Mouse (Mus musculus) intestine, postnatal 0 days (tissue): Measurements from ENCODE around the gene Aldh2. TPM values are rescaled to one million over a fixed set of nuclear protein-coding genes. Genes with fewer than 3 reads are reported as not detected.

ENCODE experiments used
- ATAC-seq: fragments of 200-750 bp; cut with Nextera tagmentation; 2 replicates; pipeline ENCODE4 v1.8.0; 2017; ENCODE audit warnings: mild to moderate bottlenecking, moderate TSS enrichment, moderate library complexity
- H3K27ac ChIP-seq: fragments of 300-500 bp; sonication (generic); 2 replicates; pipeline ENCODE4 v1.5.1; 2014; ENCODE audit warnings: mild to moderate bottlenecking, low read depth, low read length, moderate library complexity
- H3K27me3 ChIP-seq: fragments of 300-500 bp; sonication (generic); replicated peaks from 2 replicates; pipeline ENCODE4 v1.6.1; 2014; ENCODE audit warnings: low read length, mixed read lengths; ENCODE audit not compliant: control insufficient read depth, insufficient read depth
- H3K36me3 ChIP-seq: fragments of 300-500 bp; sonication (generic); 2 replicates; pipeline ENCODE4 v1.6.1; 2014; ENCODE audit warnings: mild to moderate bottlenecking, moderate library complexity; ENCODE audit not compliant: control insufficient read depth, insufficient read depth
- H3K4me1 ChIP-seq: fragments of 300-500 bp; sonication (generic); replicated peaks from 2 replicates; pipeline ENCODE4 v1.6.1; 2014; ENCODE audit warnings: antibody characterized with exemption, low read length, mixed read lengths; ENCODE audit not compliant: control insufficient read depth, insufficient read depth
- H3K4me2 ChIP-seq: fragments of 300-500 bp; sonication (generic); replicated peaks from 2 replicates; pipeline ENCODE4 v1.6.1; 2014; ENCODE audit warnings: low read depth, mild to moderate bottlenecking, moderate library complexity
- H3K4me3 ChIP-seq: fragments of 300-500 bp; sonication (generic); 2 replicates; pipeline ENCODE4 v1.5.1; 2014; ENCODE audit warnings: low read depth, low read length
- H3K9ac ChIP-seq: fragments of 300-500 bp; sonication (generic); 2 replicates; pipeline ENCODE4 v1.6.1; 2014; ENCODE audit warnings: mild to moderate bottlenecking, low read depth, low read length
- H3K9me3 ChIP-seq: fragments of 300-500 bp; sonication (generic); 2 replicates; pipeline ENCODE4 v1.6.1; 2016; ENCODE audit warnings: mixed run types; ENCODE audit not compliant: control insufficient read depth
- CTCF ChIP-seq: sonication (generic); IDR thresholded peaks from 2 replicates; pipeline ENCODE4 v1.5.1; 2016; ENCODE audit warnings: low read depth, mild to moderate bottlenecking, control low read depth, antibody characterized with exemption, moderate library complexity
- WGBS: fragments of 180-500 bp; shearing (Covaris S2); extraction: QIAGEN DNeasy Blood & Tissue Kit; methylation state at CpG from one replicate; pipeline ENCODE4 v1.1.7; 2014; 5-methylcytosine and 5-hydroxymethylcytosine counted together
- polyA plus RNA-seq: library from polyadenylated mRNA; unstranded; fragments of >200 nt; fragmentation: Nextera tagmentation; extraction: Ambion mirVana; gene quantifications from 2 replicates; pipeline ENCODE4 v1.2.1, GENCODE M21; 2015

Gene Aldh2
- polyA plus RNA-seq, 1 experiment from 2014 or later: 181 TPM

DNA sequence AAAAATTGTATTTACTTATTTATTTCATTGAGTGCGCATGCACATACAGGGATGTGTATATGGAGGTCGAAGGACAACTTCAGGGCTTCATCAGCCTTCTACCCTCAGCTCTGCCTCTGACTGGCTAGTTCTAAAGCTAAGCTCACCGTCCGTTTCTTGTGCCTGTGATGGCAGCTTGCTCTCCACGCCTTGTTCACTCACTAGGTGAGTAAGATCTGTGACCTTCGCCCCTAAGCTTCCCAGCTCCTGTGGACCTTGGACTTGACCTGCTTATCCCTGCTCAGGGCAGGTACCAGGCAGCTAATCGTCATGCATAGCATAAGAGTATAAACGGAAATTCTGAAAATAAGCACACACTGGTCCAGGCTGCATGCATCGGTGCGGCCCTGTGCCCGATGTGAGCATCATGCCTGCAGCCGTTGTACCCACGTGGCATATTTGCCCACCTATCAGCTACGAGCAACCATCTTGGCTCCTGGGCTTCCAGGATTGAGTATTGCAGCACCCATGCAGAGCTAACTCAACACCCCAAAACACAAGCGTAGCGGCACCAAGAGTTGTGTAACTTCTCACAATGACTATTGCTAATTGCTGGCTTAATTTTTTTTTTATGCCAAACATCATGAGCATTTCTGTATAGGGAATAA is 27.5 kb downstream of the Aldh2 start:
- no peak overlapping the region for H3K4me2 ChIP-seq
- H3K9me3 ChIP-seq: no peaks in the 10 kb centered on the region
- 0 out of 2 replicates have a peak, but pooled peaks cover 4% of the 10 kb centered on the region for H3K4me1 ChIP-seq
- no peak overlapping the region for H3K4me3 ChIP-seq
- H3K36me3 ChIP-seq: peaks cover 17% of the 10 kb centered on the region
- WGBS: 47% methylated on average over 16 of the region's 16 CpGs
- H3K9ac ChIP-seq: no peak overlapping the region
- no peak for TF ChIP-seq CTCF
- H3K27ac ChIP-seq: peak overlapping the region; percentile 69
- peak; percentile 91 for ATAC-seq
- no peaks in the 10 kb centered on the region for H3K27me3 ChIP-seq

DNA sequence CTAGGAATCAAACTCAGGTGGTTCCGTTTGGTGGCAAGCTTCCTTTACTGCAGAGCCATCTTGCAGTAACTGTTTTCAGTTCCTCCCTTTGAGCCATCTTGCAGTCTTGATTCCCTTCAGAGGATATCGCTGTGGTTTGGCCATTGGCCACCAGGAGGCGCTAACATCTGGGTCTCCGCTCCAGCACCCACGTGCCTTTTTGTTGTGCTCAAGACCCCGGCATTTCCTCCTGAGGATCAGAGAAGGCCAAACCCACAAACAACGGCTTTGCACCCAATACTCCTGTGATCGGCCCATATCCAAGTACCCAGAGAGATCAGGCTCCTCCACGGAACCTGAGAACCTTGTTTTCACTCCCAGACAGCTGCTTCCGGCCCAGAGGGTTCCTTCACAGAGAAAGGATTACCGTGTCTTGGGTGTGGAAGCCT is 29.1 kb downstream of the Aldh2 start:
- peaks cover 6% of the 10 kb centered on the region; the same call in 1 of the 2 replicates for H3K36me3 ChIP-seq
- H3K27ac ChIP-seq: no peak overlapping the region; the same call in 1 of the 2 replicates
- H3K4me1 ChIP-seq: 0 out of 2 replicates have a peak, but pooled peaks cover 4% of the 10 kb centered on the region
- peak overlapping the region; percentile 37; the same call in 1 of the 2 replicates for H3K4me2 ChIP-seq
- ATAC-seq: no peak
- H3K9ac ChIP-seq: no peak overlapping the region
- 0 out of 2 replicates have a peak overlapping the region, but pooled peaks have one; percentile 1 for H3K4me3 ChIP-seq
- no peaks in the 10 kb centered on the region for H3K27me3 ChIP-seq
- 10% methylated on average over 11 of the region's 11 CpGs for WGBS
- peak; percentile 93 for TF ChIP-seq CTCF
- no peaks in the 10 kb centered on the region for H3K9me3 ChIP-seq

DNA sequence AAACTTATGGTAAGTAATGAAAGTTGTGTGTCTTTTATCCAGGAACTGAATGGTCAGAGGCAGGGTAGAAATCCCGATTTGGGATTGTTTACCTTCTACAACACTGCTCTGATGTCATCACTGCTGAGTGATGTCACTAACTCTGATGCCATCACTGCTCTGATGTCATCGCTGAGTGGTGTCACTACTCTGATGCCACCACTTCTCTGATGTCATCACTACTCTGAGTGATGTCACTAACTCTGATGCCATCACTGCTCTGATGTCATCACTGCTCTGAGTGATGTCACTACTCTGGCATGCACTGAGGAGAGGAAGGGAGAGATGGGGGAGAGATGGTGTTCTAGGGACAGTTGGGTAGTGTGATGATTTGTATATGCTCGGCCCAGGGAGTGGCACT is 31.2 kb downstream of the Aldh2 start:
- 69% methylated on average over 3 of the region's 3 CpGs for WGBS
- TF ChIP-seq CTCF: no peak
- Histone ChIP-seq H3K36me3 (no peaks in the 10 kb centered on the region), H3K27ac (no peak overlapping the region), H3K27me3 (no peaks in the 10 kb centered on the region), H3K4me1 (0 out of 2 replicates have a peak, but pooled peaks cover 4% of the 10 kb centered on the region), H3K4me3 (no peak overlapping the region), H3K4me2 (no peak overlapping the region), H3K9me3 (no peaks in the 10 kb centered on the region), H3K9ac (no peak overlapping the region)
- ATAC-seq: no peak

DNA sequence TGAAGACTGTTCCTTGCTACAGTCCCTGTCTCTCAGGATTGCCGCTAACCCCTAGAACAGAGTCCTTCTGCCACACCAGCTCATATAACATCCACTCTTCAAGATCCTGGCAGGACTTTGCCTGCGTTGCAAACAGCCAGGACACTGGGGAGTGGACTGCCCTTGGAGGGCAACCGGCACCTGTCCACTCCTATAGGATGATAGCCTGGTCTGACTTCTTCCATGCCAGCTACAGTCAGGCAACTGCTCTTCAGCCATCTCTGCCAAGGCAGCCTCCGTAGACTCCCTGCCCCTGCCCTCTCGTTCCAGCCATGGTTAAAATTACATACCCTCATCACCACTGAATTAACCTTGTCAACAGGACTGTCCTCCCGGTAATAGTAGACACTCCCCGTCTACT is 44.4 kb downstream of the Aldh2 start:
- no peaks in the 10 kb centered on the region for H3K27me3 ChIP-seq
- no peak overlapping the region for H3K4me3 ChIP-seq
- no peaks in the 10 kb centered on the region for H3K9me3 ChIP-seq
- no peak overlapping the region for H3K9ac ChIP-seq
- no peak for ATAC-seq
- H3K36me3 ChIP-seq: no peaks in the 10 kb centered on the region
- TF ChIP-seq CTCF: no peak
- H3K4me1 ChIP-seq: 0 out of 2 replicates have a peak, but pooled peaks cover 4% of the 10 kb centered on the region
- no peak overlapping the region for H3K4me2 ChIP-seq
- 88% methylated on average over 7 of the region's 7 CpGs for WGBS
- H3K27ac ChIP-seq: no peak overlapping the region

DNA sequence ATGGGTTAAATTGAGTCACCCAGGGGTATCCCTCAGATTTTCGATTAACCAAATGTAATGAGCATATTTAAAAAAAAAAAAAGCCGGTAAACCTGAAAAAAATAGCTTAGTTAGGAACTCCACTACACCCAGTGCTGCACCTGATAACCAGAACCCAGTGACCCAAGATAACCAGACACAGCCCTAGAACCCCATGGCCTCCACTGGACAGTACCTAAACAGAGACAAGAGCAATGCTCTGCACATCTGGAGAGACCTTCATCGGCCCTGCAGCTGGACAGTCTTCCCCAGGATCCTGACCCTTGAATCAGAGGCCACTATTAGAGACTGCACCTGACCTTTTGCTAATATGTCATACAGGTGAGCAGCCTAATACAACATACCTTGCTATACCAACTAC is 46.5 kb downstream of the Aldh2 start:
- 0 out of 2 replicates have a peak, but pooled peaks cover 6% of the 10 kb centered on the region for H3K4me1 ChIP-seq
- no peaks in the 10 kb centered on the region for H3K36me3 ChIP-seq
- no peaks in the 10 kb centered on the region for H3K9me3 ChIP-seq
- no peak overlapping the region for H3K9ac ChIP-seq
- H3K27ac ChIP-seq: no peak overlapping the region
- no peak for TF ChIP-seq CTCF
- no peak for ATAC-seq
- H3K27me3 ChIP-seq: no peaks in the 10 kb centered on the region
- no peak overlapping the region for H3K4me2 ChIP-seq
- H3K4me3 ChIP-seq: no peak overlapping the region
- WGBS: 92% methylated on average over 3 of the region's 3 CpGs

DNA sequence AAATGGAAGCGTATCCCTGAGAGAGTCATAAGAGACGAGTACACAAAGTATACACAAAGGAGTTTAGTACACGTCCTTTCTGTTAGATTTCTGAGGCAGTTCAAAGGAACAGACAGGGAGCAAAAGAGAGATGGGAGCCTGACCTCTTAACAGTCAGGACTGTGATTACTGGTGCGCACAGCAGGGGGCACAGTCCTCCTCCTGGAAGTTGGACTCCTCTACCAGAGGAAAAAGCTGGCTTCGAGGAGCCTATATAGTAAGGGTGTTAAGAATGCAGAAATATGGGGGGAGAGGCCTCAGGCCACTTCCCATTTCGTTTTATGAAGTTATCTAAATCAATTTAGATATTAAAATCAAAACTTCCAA is 47.1 kb downstream of the Aldh2 start:
- peak overlapping the region; percentile 95 for H3K4me3 ChIP-seq
- whole genome bisulfite sequencing: 15% methylated on average over 6 of the region's 6 CpGs
- no peaks in the 10 kb centered on the region for H3K27me3 ChIP-seq
- 0 out of 2 replicates have a peak, but pooled peaks cover 6% of the 10 kb centered on the region for H3K4me1 ChIP-seq
- peak overlapping the region; percentile 100 for H3K9ac ChIP-seq
- H3K36me3 ChIP-seq: no peaks in the 10 kb centered on the region
- H3K27ac ChIP-seq: peak overlapping the region; percentile 97
- H3K4me2 ChIP-seq: peak overlapping the region; percentile 76
- H3K9me3 ChIP-seq: no peaks in the 10 kb centered on the region
- TF ChIP-seq CTCF: peak; percentile 82
- ATAC-seq: peak; percentile 23; the same call in 1 of the 2 replicates
